Mouse (Mus musculus): ENCODE data around the gene Art2b. TPM values are rescaled to one million over a fixed set of nuclear protein-coding genes. Genes with fewer than 3 reads are reported as not detected.
"Not testable (repeated sequence)": the region's sequence is repeated elsewhere in the genome, so short reads cannot be mapped to it uniquely, and the experiment has no call there.

Art2b gene
- polyA plus RNA-seq, 1 experiment from 2014 or later = not detected

DNA sequence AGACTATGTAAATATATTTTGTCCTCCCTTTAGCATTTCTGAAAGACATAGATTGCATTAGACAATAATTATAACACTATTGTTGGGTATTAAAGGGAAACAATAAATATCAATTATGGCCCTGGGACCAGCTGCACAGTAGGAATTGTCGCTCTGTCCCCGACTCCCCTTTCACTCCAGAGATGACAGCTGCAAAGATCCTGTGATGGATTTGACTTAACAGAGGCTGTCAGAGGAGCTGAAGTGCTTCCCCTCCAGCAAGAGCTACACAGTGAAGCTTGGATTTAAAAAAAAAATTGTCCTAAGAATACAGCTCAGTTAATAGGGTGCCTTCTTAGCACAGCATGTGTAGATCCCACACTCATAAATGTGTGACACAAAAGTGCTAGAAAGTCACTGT, 13.1 kb upstream of the Art2b start:
- Histone ChIP-seq H3K9ac (no peak overlapping the region), H3K27ac (ENCODE audit: low read depth) (no peak overlapping the region), H3K4me2 (no peak overlapping the region), H3K4me1 (ENCODE audit: insufficient read depth) (no peaks in the 10 kb centered on the region), H3K9me3 (ENCODE audit: low read depth, low read length) (no peaks in the 10 kb centered on the region), H3K36me3 (ENCODE audit: insufficient read depth) (no peaks in the 10 kb centered on the region), H3K27me3 (ENCODE audit: insufficient read depth, low read length) (no peaks in the 10 kb centered on the region), H3K4me3 (ENCODE audit: low read depth, low read length) (no peak overlapping the region)
- TF ChIP-seq CTCF (IDR thresholded peaks at IDR 0.05; ENCODE audit: low read depth) = no peak
- no peak for ATAC-seq (ENCODE audit: insufficient read depth)
- WGBS = 20% methylated on average over 2 of the region's 2 CpGs
- DNase-seq = no peak

DNA sequence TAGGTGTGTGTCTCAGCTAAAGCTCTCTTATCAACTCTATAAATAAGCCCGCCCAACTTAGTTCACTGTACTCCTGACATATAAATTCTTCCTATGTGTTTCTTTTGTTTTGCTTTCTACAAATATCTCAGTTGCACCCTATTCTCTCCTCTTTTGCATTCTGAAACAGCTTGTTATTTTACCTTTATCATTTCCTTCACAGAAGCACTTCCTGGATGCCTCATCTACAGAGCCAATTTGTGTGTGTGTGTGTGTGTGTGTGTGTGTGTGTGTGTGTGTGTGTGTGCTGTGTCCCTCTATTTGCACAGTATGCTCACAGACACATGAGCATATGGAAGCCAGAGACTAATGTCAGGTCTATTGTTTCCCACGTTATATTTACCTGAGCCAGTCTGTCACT, 9.6 kb upstream of the Art2b start:
- no peak overlapping the region for H3K9ac ChIP-seq
- no peak for ATAC-seq (ENCODE audit: insufficient read depth)
- TF ChIP-seq CTCF (IDR thresholded peaks at IDR 0.05; ENCODE audit: low read depth) = no peak
- DNase-seq = no peak
- no peaks in the 10 kb centered on the region for H3K9me3 ChIP-seq (ENCODE audit: low read depth, low read length)
- H3K36me3 ChIP-seq (ENCODE audit: insufficient read depth) = no peaks in the 10 kb centered on the region
- WGBS = 71% methylated on average over 2 of the region's 2 CpGs
- no peaks in the 10 kb centered on the region for H3K4me1 ChIP-seq (ENCODE audit: insufficient read depth)
- H3K27me3 ChIP-seq (ENCODE audit: insufficient read depth, low read length) = no peaks in the 10 kb centered on the region
- no peak overlapping the region for H3K4me2 ChIP-seq
- no peak overlapping the region for H3K27ac ChIP-seq (ENCODE audit: low read depth)
- H3K4me3 ChIP-seq (ENCODE audit: low read depth, low read length) = no peak overlapping the region

DNA sequence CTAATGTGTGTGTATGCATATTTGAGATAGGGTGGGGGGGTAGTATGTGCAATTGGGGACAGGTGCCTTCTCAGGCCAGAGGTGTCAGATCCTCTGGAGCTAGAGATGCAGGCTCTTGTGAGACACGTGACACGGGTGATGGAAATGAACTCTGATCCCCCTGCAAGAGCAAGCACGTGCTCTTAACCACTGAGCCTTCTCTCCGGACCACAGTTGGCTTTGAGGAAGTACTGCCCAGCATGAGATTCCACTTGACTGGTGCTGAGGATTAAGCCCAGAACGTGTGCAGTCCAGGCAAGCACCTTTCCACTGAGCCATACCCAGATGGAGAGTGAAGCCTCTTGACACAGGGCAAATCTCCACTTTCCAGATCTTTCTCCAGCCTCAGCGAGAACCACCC, 1.1 kb downstream of the Art2b start:
- not testable (repeated sequence) for H3K9me3 ChIP-seq (ENCODE audit: low read depth, low read length); H3K27me3 ChIP-seq (ENCODE audit: insufficient read depth, low read length); H3K27ac ChIP-seq (ENCODE audit: low read depth); ATAC-seq (ENCODE audit: insufficient read depth); H3K36me3 ChIP-seq (ENCODE audit: insufficient read depth); H3K4me3 ChIP-seq (ENCODE audit: low read depth, low read length); H3K9ac ChIP-seq; H3K4me2 ChIP-seq; DNase-seq; H3K4me1 ChIP-seq (ENCODE audit: insufficient read depth)
- WGBS = 31% methylated on average over 6 of the region's 6 CpGs

DNA sequence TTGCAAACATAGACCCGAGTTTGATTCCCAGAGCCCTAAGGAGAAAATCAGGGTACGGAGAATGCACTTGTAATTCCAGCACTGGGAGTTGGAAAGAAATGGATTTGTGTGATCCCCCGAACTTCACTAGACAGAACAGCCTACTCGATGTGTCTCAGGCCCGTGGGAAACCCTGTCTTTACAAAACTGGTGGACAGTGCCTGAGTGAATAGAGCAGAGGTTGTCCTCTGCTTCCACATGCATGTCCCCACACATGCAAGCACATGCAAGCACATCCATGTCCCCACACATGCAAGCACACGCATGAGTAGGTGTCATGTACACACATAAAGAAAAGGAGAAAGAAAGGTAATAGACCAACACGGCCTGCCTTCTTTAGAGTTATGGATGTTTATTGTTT, 3.4 kb downstream of the Art2b start:
- DNase-seq (no peak), ATAC-seq (ENCODE audit: insufficient read depth) (no peak)
- TF ChIP-seq CTCF (IDR thresholded peaks at IDR 0.05; ENCODE audit: low read depth) = no peak
- Histone ChIP-seq H3K27ac (ENCODE audit: low read depth) (no peak overlapping the region), H3K4me2 (no peak overlapping the region), H3K27me3 (ENCODE audit: insufficient read depth, low read length) (no peaks in the 10 kb centered on the region), H3K4me1 (ENCODE audit: insufficient read depth) (no peaks in the 10 kb centered on the region), H3K9me3 (ENCODE audit: low read depth, low read length) (no peaks in the 10 kb centered on the region), H3K36me3 (ENCODE audit: insufficient read depth) (no peaks in the 10 kb centered on the region), H3K4me3 (ENCODE audit: low read depth, low read length) (no peak overlapping the region), H3K9ac (no peak overlapping the region)
- WGBS = 80% methylated on average over 7 of the region's 7 CpGs

DNA sequence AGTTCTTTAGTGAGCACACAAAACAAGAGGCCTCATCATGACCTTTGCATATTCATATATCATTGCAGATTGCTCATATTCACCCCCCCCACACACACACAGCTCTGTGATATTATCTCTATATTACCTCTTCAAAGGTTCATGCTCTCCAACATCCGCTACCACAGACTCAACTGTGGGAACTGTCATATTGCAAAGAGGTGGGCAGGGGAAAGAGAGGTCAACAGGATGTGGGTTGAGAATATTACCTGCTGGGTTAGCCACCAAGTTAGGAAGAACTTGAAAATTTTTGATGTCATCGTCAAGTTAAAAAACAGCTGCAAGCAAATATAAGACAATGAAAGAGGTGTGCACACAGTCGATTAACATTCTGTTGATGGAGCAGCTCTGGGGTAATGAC, 4.5 kb downstream of the Art2b start:
- not testable (repeated sequence) for H3K27me3 ChIP-seq (ENCODE audit: insufficient read depth, low read length); H3K9me3 ChIP-seq (ENCODE audit: low read depth, low read length); H3K4me1 ChIP-seq (ENCODE audit: insufficient read depth); H3K27ac ChIP-seq (ENCODE audit: low read depth); DNase-seq; H3K9ac ChIP-seq; ATAC-seq (ENCODE audit: insufficient read depth); H3K4me3 ChIP-seq (ENCODE audit: low read depth, low read length); H3K36me3 ChIP-seq (ENCODE audit: insufficient read depth); H3K4me2 ChIP-seq
- WGBS = 80% methylated on average over 3 of the region's 3 CpGs

DNA sequence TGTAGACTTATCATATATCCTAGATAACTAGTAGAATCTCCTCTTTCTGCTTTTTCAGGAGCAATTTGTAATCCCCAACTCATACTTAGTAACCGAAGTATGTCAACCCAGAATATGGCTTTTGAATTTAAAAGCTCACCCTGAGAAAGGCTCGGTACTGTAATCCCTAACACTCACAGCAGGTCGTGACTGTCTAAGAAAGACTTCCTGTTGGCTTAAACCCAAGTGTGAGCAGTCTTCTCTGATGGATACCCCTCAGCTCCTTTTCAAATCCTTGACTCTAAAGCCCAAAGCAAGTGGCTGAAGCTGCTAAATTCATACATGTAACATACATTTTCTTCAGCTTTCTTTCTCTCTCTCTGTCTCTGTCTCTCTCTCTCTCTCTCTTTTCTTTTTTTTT, 11.0 kb downstream of the Art2b start:
- no peak for ATAC-seq (ENCODE audit: insufficient read depth)
- H3K9me3 ChIP-seq (ENCODE audit: low read depth, low read length) = no peaks in the 10 kb centered on the region
- TF ChIP-seq CTCF (IDR thresholded peaks at IDR 0.05; ENCODE audit: low read depth) = no peak
- no peak overlapping the region for H3K4me2 ChIP-seq
- H3K4me1 ChIP-seq (ENCODE audit: insufficient read depth) = no peaks in the 10 kb centered on the region
- H3K9ac ChIP-seq = no peak overlapping the region
- no peak overlapping the region for H3K4me3 ChIP-seq (ENCODE audit: low read depth, low read length)
- no peak overlapping the region for H3K27ac ChIP-seq (ENCODE audit: low read depth)
- no peaks in the 10 kb centered on the region for H3K36me3 ChIP-seq (ENCODE audit: insufficient read depth)
- DNase-seq = no peak
- 30% methylated on average over 3 of the region's 3 CpGs for WGBS
- H3K27me3 ChIP-seq (ENCODE audit: insufficient read depth, low read length) = no peaks in the 10 kb centered on the region

DNA sequence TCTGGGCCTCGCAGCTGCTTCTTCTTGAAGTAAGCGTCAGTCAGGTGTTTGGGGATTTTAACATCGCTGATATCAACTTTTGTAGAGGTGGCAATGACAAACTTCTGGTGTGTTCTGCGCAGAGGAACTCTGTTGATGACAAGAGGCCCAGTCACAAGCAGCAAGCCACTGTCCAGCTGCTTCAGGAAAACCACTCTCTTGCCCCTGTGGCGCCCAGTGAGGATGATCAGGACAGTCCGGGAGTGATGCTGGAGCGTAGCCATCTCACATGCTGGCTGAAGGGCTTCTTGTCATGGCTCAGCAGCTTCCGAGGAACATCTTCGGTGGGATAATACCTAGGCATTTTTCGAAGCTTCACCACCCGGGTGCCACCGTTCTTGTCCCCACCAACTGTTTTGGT, 11.8 kb downstream of the Art2b start:
- H3K9me3 ChIP-seq (ENCODE audit: low read depth, low read length); H3K9ac ChIP-seq; H3K4me3 ChIP-seq (ENCODE audit: low read depth, low read length); H3K36me3 ChIP-seq (ENCODE audit: insufficient read depth); H3K27me3 ChIP-seq (ENCODE audit: insufficient read depth, low read length); H3K4me2 ChIP-seq; H3K27ac ChIP-seq (ENCODE audit: low read depth); H3K4me1 ChIP-seq (ENCODE audit: insufficient read depth); DNase-seq; ATAC-seq (ENCODE audit: insufficient read depth): not testable (repeated sequence)
- 73% methylated on average over 11 of the region's 12 CpGs for WGBS

DNA sequence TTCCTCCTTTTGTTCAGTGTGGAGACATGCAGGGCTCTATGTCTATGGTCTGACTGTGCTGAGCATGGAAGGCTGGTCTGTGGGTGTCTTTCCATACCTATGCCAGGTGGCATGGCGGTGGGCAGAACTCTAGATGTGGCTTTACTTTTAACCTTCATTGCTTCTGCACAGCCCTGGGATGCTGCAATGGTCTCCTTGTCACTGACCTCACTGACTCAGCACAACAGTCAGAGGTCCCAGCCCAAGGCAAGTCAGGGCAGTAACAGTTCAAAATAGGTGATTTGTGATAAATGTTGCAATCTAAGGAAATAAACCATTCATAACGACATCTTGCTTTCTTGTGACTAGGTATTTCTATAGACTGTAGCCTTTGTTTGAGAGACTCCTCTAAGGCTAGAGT, 21.3 kb downstream of the Art2b start:
- Histone ChIP-seq H3K4me1 (ENCODE audit: insufficient read depth) (no peaks in the 10 kb centered on the region), H3K9ac (no peak overlapping the region), H3K4me3 (ENCODE audit: low read depth, low read length) (no peak overlapping the region), H3K4me2 (no peak overlapping the region), H3K27me3 (ENCODE audit: insufficient read depth, low read length) (no peaks in the 10 kb centered on the region), H3K36me3 (ENCODE audit: insufficient read depth) (no peaks in the 10 kb centered on the region), H3K9me3 (ENCODE audit: low read depth, low read length) (no peaks in the 10 kb centered on the region), H3K27ac (ENCODE audit: low read depth) (no peak overlapping the region)
- no peak for TF ChIP-seq CTCF (IDR thresholded peaks at IDR 0.05; ENCODE audit: low read depth)
- 89% methylated on average over 2 of the region's 2 CpGs for WGBS
- DNase-seq (no peak), ATAC-seq (ENCODE audit: insufficient read depth) (no peak)

DNA sequence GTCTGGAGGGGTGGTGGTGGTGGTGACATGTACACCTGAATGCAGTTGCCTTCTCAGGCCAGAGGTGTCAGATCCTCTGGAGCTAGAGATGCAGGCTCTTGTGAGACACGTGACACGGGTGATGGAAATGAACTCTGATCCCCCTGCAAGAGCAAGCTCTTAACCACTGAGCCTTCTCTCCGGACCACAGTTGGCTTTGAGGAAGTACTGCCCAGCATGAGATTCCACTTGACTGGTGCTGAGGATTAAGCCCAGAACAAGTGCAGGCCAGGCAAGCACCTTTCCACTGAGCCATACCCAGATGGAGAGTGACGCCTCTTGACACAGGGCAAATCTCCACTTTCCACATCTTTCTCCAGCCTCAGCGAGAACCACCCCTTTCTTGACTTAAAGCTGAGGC, 26.0 kb downstream of the Art2b start:
- H3K4me1 ChIP-seq (ENCODE audit: insufficient read depth); H3K4me2 ChIP-seq; ATAC-seq (ENCODE audit: insufficient read depth); DNase-seq; H3K9ac ChIP-seq; H3K4me3 ChIP-seq (ENCODE audit: low read depth, low read length); H3K27ac ChIP-seq (ENCODE audit: low read depth); H3K27me3 ChIP-seq (ENCODE audit: insufficient read depth, low read length); H3K36me3 ChIP-seq (ENCODE audit: insufficient read depth); H3K9me3 ChIP-seq (ENCODE audit: low read depth, low read length): not testable (repeated sequence)
- WGBS = 39% methylated on average over 5 of the region's 5 CpGs
